Comparison of ENCODE assay signal across 20 mouse cellular contexts in the genomic region with DNA sequence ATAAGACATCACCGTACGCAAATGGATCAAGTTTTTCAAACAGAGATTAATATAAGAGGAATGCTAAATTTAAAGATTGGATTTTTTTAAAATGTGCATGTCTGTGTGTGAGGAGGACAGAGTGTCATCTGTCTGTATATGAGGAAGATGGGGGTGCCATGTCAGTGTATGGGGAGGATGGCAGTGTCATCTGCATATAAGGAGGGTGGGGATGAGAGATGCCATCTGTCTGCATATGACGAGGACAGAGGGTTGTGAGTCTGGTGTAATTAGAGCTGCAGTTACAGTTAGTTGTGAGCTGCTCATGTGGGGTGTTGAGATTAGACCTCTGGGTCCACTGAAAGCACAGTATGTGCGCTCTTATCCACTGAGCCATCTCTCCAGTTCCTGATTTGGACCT.
DNase-seq lines count a peak whose midpoint lies in the region; ATAC-seq and TF ChIP-seq lines count a peak whose summit lies in the region.
"Had no signal": no experiment of that assay in that cellular context is flagged by ENCODE, and none has a peak within 500 bp of the region (broad histone marks: within the 10 kb centered on the region; RNA-seq: fewer than 3 reads in every experiment).

No protein-coding gene starts in this region.

- peaks cover 55% of the 10 kb centered on the region for H3K36me3 ChIP-seq in forebrain, postnatal 0 days (ENCODE audit: insufficient read depth)

- H3K4me2 ChIP-seq in forebrain, postnatal 0 days (ENCODE audit: low read depth) = no peak overlapping the region
- H3K4me2 ChIP-seq: embryonic facial prominence, embryonic 15.5 days; heart, embryonic 13.5 days; hindbrain, embryonic 12.5 days had no signal

- H3K4me1 ChIP-seq in forebrain, postnatal 0 days (ENCODE audit: insufficient read depth) = no peaks in the 10 kb centered on the region
- H3K4me1 ChIP-seq: embryonic facial prominence, embryonic 15.5 days; heart, embryonic 13.5 days; hindbrain, embryonic 12.5 days had no signal

- no peak for DNase-seq in frontal cortex, postnatal 14 days (ENCODE audit: low spot score in 2 of 2)
- no peak for DNase-seq in layer of hippocampus, adult 2 months (ENCODE audit: low spot score in 2 of 2)
- no peak for DNase-seq in layer of hippocampus, adult 11-12 months (ENCODE audit: low spot score)
- DNase-seq in forebrain, postnatal 0 days = no peak
- no peak for DNase-seq in kidney, adult 18-20 months
- DNase-seq: adrenal gland, adult 2 months; adrenal gland, postnatal 36 days; cerebellum, adult 11 months; cerebellum, adult 8-10 months; cerebellum, postnatal 14 days; embryo, embryonic 11 days; gastrocnemius, postnatal 10 days; heart, postnatal 36 days; kidney, adult 8-10 months had no signal

- no peak for TF ChIP-seq CTCF in layer of hippocampus, adult 2 months (conservative IDR thresholded peaks at IDR 0.05)
- no peak for TF ChIP-seq CTCF in forebrain, postnatal 0 days (IDR thresholded peaks at IDR 0.05; ENCODE audit: low read depth)

- no peaks in the 10 kb centered on the region for H3K27me3 ChIP-seq in forebrain, postnatal 0 days (ENCODE audit: insufficient read depth, low read length)
- H3K27me3 ChIP-seq: embryonic facial prominence, embryonic 15.5 days; heart, embryonic 13.5 days; hindbrain, embryonic 12.5 days had no signal

- ATAC-seq in frontal cortex, adult (ENCODE audit: low TSS enrichment) = peak; percentile 50; the same call in 1 of the 2 replicates
- ATAC-seq in forebrain, postnatal 0 days = 0 out of 2 replicates have a peak, but pooled peaks have one; percentile 43
- ATAC-seq: intestine, embryonic 16.5 days had no signal

- peak overlapping the region; percentile 63 for H3K27ac ChIP-seq in layer of hippocampus, adult 2 months
- peak overlapping the region; percentile 9; the same call in 1 of the 2 replicates for H3K27ac ChIP-seq in forebrain, postnatal 0 days (ENCODE audit: low read depth, low read length)
- H3K27ac ChIP-seq: embryonic facial prominence, embryonic 15.5 days; heart, embryonic 13.5 days; hindbrain, embryonic 12.5 days had no signal

- H3K9me3 ChIP-seq in forebrain, postnatal 0 days (ENCODE audit: low read length) = no peaks in the 10 kb centered on the region
- H3K9me3 ChIP-seq: embryonic facial prominence, embryonic 15.5 days; heart, embryonic 13.5 days; hindbrain, embryonic 12.5 days had no signal

- no peak overlapping the region for H3K4me3 ChIP-seq in layer of hippocampus, adult 2 months
- H3K4me3 ChIP-seq in forebrain, postnatal 0 days (ENCODE audit: low read depth, low read length) = no peak overlapping the region
- H3K4me3 ChIP-seq: embryonic facial prominence, embryonic 15.5 days; erythroblast, embryonic 14.5 days; heart, embryonic 13.5 days; hindbrain, embryonic 12.5 days had no signal

- WGBS in forebrain, postnatal 0 days = 80% methylated on average over 4 of the region's 4 CpGs

- no peak overlapping the region for H3K9ac ChIP-seq in forebrain, postnatal 0 days
- H3K9ac ChIP-seq: embryonic facial prominence, embryonic 15.5 days; heart, embryonic 13.5 days; hindbrain, embryonic 12.5 days had no signal
